Mouse (Mus musculus) heart, embryonic 11.5 days (tissue): ENCODE measurements at regions not wholly inside any gene's neighbourhood (a gene's known extent, or its start where the extent isn't known, plus 50 kb on each side); places are given as distances from the start of the nearest gene placed in this dataset.
"Not testable (repeated sequence)": the region's sequence is repeated elsewhere in the genome, so short reads cannot be mapped to it uniquely, and the experiment has no call there.

Experiments used
- ATAC-seq: fragments of 200-750 bp; cut with Nextera tagmentation; replicated peaks from 2 replicates; pipeline ENCODE4 v1.8.0; 2017; ENCODE audit warnings: moderate library complexity; ENCODE audit not compliant: insufficient number of reproducible peaks, low FRiP score, low TSS enrichment
- H3K27ac ChIP-seq: fragments of 300-500 bp; sonication (generic); 2 replicates; pipeline ENCODE4 v1.5.1; 2014; ENCODE audit warnings: mild to moderate bottlenecking, low read depth, low read length
- H3K27me3 ChIP-seq: fragments of 300-500 bp; sonication (generic); 2 replicates; pipeline ENCODE4 v1.6.1; 2014; ENCODE audit warnings: mild to moderate bottlenecking, low read length, mixed read lengths; ENCODE audit not compliant: control insufficient read depth, insufficient read depth
- H3K36me3 ChIP-seq: fragments of 300-500 bp; sonication (generic); 2 replicates; pipeline ENCODE4 v1.6.1; 2014; ENCODE audit warnings: mild to moderate bottlenecking, low read length, moderate library complexity, mixed read lengths; ENCODE audit not compliant: control insufficient read depth, insufficient read depth
- H3K4me1 ChIP-seq: fragments of 300-500 bp; sonication (generic); 2 replicates; pipeline ENCODE4 v1.6.1; 2014; ENCODE audit warnings: low read length; ENCODE audit not compliant: control insufficient read depth, insufficient read depth
- H3K4me2 ChIP-seq: fragments of 300-500 bp; sonication (generic); 2 replicates; pipeline ENCODE4 v1.6.1; 2014; ENCODE audit warnings: mild to moderate bottlenecking, moderate library complexity
- H3K4me3 ChIP-seq: fragments of 300-500 bp; sonication (generic); 2 replicates; pipeline ENCODE4 v1.5.1; 2014; ENCODE audit warnings: low read depth, low read length
- H3K9ac ChIP-seq: fragments of 300-500 bp; sonication (generic); 2 replicates; pipeline ENCODE4 v1.6.1; 2014; ENCODE audit warnings: mild to moderate bottlenecking, low read depth, low read length, moderate library complexity
- H3K9me3 ChIP-seq: fragments of 300-500 bp; sonication (generic); replicated peaks from 2 replicates; pipeline ENCODE4 v1.6.1; 2016; ENCODE audit warnings: low read length; ENCODE audit not compliant: control insufficient read depth
- WGBS: fragments of 180-500 bp; shearing (Covaris S2); extraction: QIAGEN DNeasy Blood & Tissue Kit; methylation state at CpG from one replicate; pipeline ENCODE4 v1.1.7; 2014; ENCODE audit not compliant: insufficient replicate concordance; 5-methylcytosine and 5-hydroxymethylcytosine counted together

DNA sequence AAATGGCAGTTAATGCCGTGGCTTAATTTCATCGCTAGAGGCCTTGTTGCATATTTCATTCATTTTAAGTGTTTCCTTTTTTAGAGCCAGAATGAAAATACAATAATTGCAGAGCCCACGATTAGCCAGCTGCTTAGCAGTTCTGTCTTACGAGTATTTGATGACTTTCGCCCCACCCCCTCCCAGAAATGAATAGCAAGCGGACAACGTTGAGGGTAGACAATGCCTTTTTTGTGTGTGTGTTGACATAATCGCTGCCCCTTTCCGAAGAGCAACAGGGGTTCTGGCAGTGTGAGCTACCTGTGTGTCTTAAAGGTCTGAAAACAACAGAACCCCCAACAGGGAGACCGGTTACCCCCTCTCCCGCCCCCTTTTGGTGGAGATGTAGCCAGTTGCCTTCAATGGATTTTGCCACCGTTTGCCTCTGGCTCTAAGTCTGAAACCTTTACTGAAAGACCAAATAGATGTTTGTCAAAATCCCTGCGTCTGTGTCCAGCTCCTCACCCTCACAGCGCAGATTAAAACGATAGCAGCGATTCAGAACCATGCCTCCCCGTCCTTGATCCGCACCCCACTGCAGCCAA is 242.6 kb upstream of the Gm6793 start:
- 0 out of 2 replicates have a peak overlapping the region, but pooled peaks have one; percentile 11 for H3K4me3 ChIP-seq
- H3K4me2 ChIP-seq, result peak overlapping the region; percentile 41

GRCm38 (mm10) chr8:112246629-112247028 is 231.8 kb upstream of the Gm6793 start:
- H3K36me3 ChIP-seq, H3K27me3 ChIP-seq, H3K4me1 ChIP-seq, H3K9ac ChIP-seq, H3K4me2 ChIP-seq, H3K9me3 ChIP-seq, H3K27ac ChIP-seq, H3K4me3 ChIP-seq: not testable (repeated sequence)
- WGBS, result 81% methylated on average over 2 of the region's 2 CpGs
- ATAC-seq, result 0 out of 2 replicates have a peak, but pooled peaks have one; percentile 2

More for the DNA sequence above, 242.6 kb upstream of the Gm6793 start:
- 24% methylated on average over 18 of the region's 18 CpGs for WGBS
- H3K27me3 ChIP-seq, result no peaks in the 10 kb centered on the region
- H3K27ac ChIP-seq, result no peak overlapping the region
- H3K9me3 ChIP-seq, result no peaks in the 10 kb centered on the region
- no peak for ATAC-seq
- no peak overlapping the region for H3K9ac ChIP-seq
- no peaks in the 10 kb centered on the region for H3K36me3 ChIP-seq
- H3K4me1 ChIP-seq, result no peaks in the 10 kb centered on the region

DNA sequence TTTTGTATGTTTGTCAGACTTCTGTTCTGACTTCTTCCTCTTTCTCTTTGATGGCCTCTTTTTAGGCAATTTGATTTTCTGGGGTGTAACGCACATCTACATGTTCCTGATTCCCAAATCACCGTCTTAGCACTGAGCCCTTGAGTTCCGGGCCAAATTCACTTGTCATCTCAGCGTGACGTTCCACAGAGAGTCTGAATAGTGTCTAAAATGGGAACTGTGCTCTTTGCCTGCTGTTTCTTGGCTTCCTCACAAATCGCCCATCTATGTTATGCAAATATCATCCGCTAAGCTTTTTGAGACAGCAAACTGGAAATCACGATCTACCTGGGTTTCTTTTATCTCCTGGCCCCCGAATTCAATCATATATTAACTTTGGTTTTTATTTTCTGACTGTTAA is 223.8 kb upstream of the Gm6793 start:
- no peak for ATAC-seq
- H3K4me3 ChIP-seq, result no peak overlapping the region
- no peaks in the 10 kb centered on the region for H3K4me1 ChIP-seq
- H3K36me3 ChIP-seq, result no peaks in the 10 kb centered on the region
- no peak overlapping the region for H3K9ac ChIP-seq
- H3K4me2 ChIP-seq, result no peak overlapping the region
- H3K9me3 ChIP-seq, result no peaks in the 10 kb centered on the region
- no peaks in the 10 kb centered on the region for H3K27me3 ChIP-seq
- no peak overlapping the region for H3K27ac ChIP-seq
- 70% methylated on average over 9 of the region's 9 CpGs for WGBS

DNA sequence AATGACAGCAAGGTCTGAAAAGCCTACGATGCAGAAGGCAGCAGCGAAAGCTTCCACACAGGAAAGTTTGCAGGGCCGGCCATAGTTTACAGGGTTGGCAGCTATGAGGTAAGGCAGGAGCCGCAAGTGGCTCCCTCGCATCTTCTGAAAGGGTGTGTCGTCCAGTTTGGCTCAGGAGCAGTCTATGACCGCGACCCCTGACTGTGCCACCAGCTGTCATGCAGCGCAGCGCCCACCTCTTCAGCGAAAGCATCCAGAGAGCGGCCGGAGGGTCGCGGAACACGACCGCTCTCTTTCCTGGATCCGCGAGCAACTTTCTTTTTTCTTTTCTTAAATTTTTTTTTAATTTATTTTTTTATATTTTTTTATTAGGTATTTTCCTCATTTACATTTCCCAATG is 221.9 kb upstream of the Gm6793 start:
- H3K36me3 ChIP-seq, result not testable (repeated sequence)

DNA sequence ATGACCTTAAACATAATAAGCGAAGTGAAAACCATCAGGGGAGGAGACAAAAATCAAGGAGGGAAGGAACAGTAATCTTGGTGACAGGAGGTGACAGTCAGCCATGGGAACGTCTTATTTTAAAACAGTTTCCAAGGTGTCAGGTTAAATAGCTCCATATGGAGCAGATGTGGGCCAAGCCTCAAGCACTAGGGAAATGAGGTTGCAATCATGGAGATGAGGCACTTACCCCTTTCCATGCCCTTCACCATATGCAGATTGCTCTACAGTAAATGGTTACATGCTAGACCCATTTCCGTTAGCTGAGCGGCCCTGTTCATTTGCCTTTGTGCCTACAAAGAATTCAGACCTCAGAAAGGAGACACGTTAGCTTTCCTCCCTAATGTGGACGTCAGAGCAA is 204.8 kb upstream of the Gm6793 start:
- no peak for ATAC-seq
- H3K9me3 ChIP-seq, result no peaks in the 10 kb centered on the region
- no peak overlapping the region for H3K9ac ChIP-seq
- H3K27ac ChIP-seq, result no peak overlapping the region
- no peaks in the 10 kb centered on the region for H3K27me3 ChIP-seq
- H3K4me1 ChIP-seq, result no peaks in the 10 kb centered on the region
- H3K36me3 ChIP-seq, result no peaks in the 10 kb centered on the region
- H3K4me3 ChIP-seq, result no peak overlapping the region
- WGBS, result 75% methylated on average over 6 of the region's 6 CpGs
- no peak overlapping the region for H3K4me2 ChIP-seq

More for the DNA sequence above, 221.9 kb upstream of the Gm6793 start:
- not testable (repeated sequence) for H3K9me3 ChIP-seq, H3K4me2 ChIP-seq, H3K4me3 ChIP-seq, H3K27me3 ChIP-seq, ATAC-seq, H3K9ac ChIP-seq, H3K27ac ChIP-seq, H3K4me1 ChIP-seq
- 91% methylated on average over 19 of the region's 19 CpGs for WGBS

- Histone ChIP-seq H3K9ac (no peak overlapping the region), H3K4me3 (no peak overlapping the region), H3K9me3 (no peaks in the 10 kb centered on the region), H3K4me1 (no peaks in the 10 kb centered on the region), H3K4me2 (no peak overlapping the region), H3K27ac (no peak overlapping the region), H3K27me3 (no peaks in the 10 kb centered on the region), H3K36me3 (no peaks in the 10 kb centered on the region)
- 76% methylated on average over 5 of the region's 5 CpGs for WGBS
- ATAC-seq, result no peak
Measured at GRCm38 (mm10) chr8:112212170-112212569, 197.3 kb upstream of the Gm6793 start.

DNA sequence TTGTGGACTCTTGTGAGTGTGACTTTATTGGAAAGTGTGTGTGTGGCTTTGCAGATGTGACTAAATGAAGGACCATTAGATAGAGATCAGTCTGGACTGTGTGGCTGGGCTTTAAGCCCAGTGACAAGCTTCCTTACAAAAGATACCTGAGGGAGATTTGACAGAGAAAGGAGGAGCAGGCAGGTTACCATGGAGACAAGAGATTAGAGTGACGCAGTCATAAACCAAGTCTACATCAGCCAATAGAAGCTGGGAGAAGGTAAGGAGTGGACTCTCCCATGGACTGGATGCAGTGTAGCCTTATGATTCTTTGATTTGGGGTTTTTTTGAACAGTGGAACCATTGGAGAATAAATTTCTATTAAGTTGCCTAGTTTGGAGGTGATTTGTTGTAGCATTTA is 181.6 kb upstream of the Gm6793 start:
- Histone ChIP-seq H3K36me3 (no peaks in the 10 kb centered on the region), H3K4me2 (no peak overlapping the region), H3K4me3 (no peak overlapping the region), H3K27ac (no peak overlapping the region), H3K4me1 (no peaks in the 10 kb centered on the region), H3K9ac (no peak overlapping the region), H3K9me3 (no peaks in the 10 kb centered on the region), H3K27me3 (no peaks in the 10 kb centered on the region)
- no peak for ATAC-seq
- 47% methylated on average over 1 of the region's 1 CpGs for WGBS

- Histone ChIP-seq H3K4me3 (no peak overlapping the region), H3K27me3 (no peaks in the 10 kb centered on the region), H3K36me3 (no peaks in the 10 kb centered on the region), H3K9ac (no peak overlapping the region), H3K9me3 (no peaks in the 10 kb centered on the region), H3K4me1 (no peaks in the 10 kb centered on the region), H3K4me2 (no peak overlapping the region), H3K27ac (no peak overlapping the region)
- ATAC-seq, result no peak
- 63% methylated on average over 2 of the region's 2 CpGs for WGBS
Measured at GRCm38 (mm10) chr8:112195880-112196279, 181.0 kb upstream of the Gm6793 start.

DNA sequence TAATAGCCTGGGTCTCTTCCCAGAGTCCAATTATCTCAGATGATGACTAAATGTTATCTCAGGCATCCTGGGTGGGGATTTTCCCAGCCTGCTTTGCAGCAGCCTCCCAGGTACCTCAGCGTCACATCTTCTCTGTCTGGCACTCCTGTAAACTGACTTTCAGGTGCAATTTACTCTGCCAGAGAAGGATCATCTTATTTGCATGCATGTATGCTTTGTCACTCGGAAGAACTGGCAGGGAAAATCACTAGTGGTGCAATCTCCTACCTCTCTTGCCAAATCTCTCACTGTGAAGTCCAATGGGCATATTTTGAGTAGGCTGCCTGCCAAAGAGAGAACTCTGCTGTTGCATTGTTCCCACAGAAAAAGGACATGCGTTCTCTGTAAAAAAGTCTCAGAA is 177.0 kb upstream of the Gm6793 start:
- no peak overlapping the region for H3K27ac ChIP-seq
- no peaks in the 10 kb centered on the region for H3K4me1 ChIP-seq
- H3K9me3 ChIP-seq, result no peaks in the 10 kb centered on the region
- H3K27me3 ChIP-seq, result no peaks in the 10 kb centered on the region
- H3K4me3 ChIP-seq, result no peak overlapping the region
- H3K9ac ChIP-seq, result no peak overlapping the region
- no peak for ATAC-seq
- no peak overlapping the region for H3K4me2 ChIP-seq
- WGBS, result 71% methylated on average over 3 of the region's 3 CpGs
- H3K36me3 ChIP-seq, result no peaks in the 10 kb centered on the region
